Mouse (Mus musculus) G1E (cell line): ENCODE data around the gene Atf7ip2. TPM values are rescaled to one million over a fixed set of nuclear protein-coding genes. Genes with fewer than 3 reads are reported as not detected.
"Not testable (repeated sequence)": the region's sequence is repeated elsewhere in the genome, so short reads cannot be mapped to it uniquely, and the experiment has no call there.

Source experiments
- ATAC-seq: 2 replicates; pipeline ENCODE4 v1.8.0; 2016; ENCODE audit warnings: mild to moderate bottlenecking; ENCODE audit not compliant: insufficient number of reproducible peaks, poor library complexity, low FRiP score, severe bottlenecking; ENCODE audit errors: extremely low read depth
- DNase-seq: peaks from one replicate; pipeline ENCODE4 v3.0.0; 2012; ENCODE audit warnings: low spot score
- H3K27me3 ChIP-seq: 2 replicates; pipeline ENCODE4 v1.6.1; 2012; ENCODE audit warnings: mild to moderate bottlenecking, low read length, inconsistent platforms; ENCODE audit not compliant: insufficient read depth
- H3K36me3 ChIP-seq: replicated peaks from 2 replicates; pipeline ENCODE3; 2012; ENCODE audit warnings: mild to moderate bottlenecking, inconsistent platforms
- H3K4me1 ChIP-seq: 2 replicates; pipeline ENCODE4 v1.6.1; 2012; ENCODE audit warnings: low read depth, low read length, inconsistent platforms, mixed read lengths; ENCODE audit not compliant: insufficient read depth
- H3K4me3 ChIP-seq: 2 replicates; pipeline ENCODE4 v1.5.1; 2012; ENCODE audit warnings: low read depth, mild to moderate bottlenecking, inconsistent platforms, low read length, moderate library complexity, mixed read lengths
- H3K9me3 ChIP-seq: replicated peaks from 2 replicates; pipeline ENCODE4 v1.6.1; 2012; ENCODE audit warnings: inconsistent platforms
- CTCF ChIP-seq: IDR thresholded peaks from 2 replicates; pipeline ENCODE4 v1.5.1; 2012; ENCODE audit warnings: low read depth, low read length, inconsistent platforms, mixed read lengths
- GATA1 ChIP-seq: IDR thresholded peaks from 2 replicates; pipeline ENCODE4 v1.6.1; 2012; ENCODE audit warnings: borderline replicate concordance, low read length, inconsistent platforms, mixed read lengths
- GATA2 ChIP-seq: IDR thresholded peaks from 2 replicates; pipeline ENCODE4 v1.6.1; 2012; ENCODE audit warnings: low read depth, low read length, inconsistent platforms, borderline replicate concordance
- POLR2AphosphoS5 ChIP-seq: IDR thresholded peaks from 2 replicates; pipeline ENCODE4 v1.6.1; 2012; ENCODE audit warnings: low read depth, low read length, inconsistent platforms; ENCODE audit not compliant: insufficient replicate concordance
- TAL1 ChIP-seq: conservative IDR thresholded peaks from 2 replicates; pipeline ENCODE4 v1.6.1; 2012; ENCODE audit warnings: low read depth, low read length, inconsistent platforms, mixed read lengths
- polyA plus RNA-seq: library from polyadenylated mRNA; stranded (reverse); fragments of >175 nt; gene quantifications from 2 replicates; pipeline ENCODE4 v1.2.3, GENCODE M21; 2012
- total RNA-seq, 2 experiments: library from RNA; stranded (forward) in 1 of 2; stranded (reverse) in 1 of 2; fragments of 200-1000 nt in 1 of 2; fragments of >200 nt in 1 of 2; fragmentation: Nextera tagmentation in 1 of 2; gene quantifications; 2 replicates each; pipeline ENCODE4 v1.2.3; 2014 to 2017

Gene Atf7ip2
- total and polyA plus RNA-seq, 3 experiments: not detected

DNA sequence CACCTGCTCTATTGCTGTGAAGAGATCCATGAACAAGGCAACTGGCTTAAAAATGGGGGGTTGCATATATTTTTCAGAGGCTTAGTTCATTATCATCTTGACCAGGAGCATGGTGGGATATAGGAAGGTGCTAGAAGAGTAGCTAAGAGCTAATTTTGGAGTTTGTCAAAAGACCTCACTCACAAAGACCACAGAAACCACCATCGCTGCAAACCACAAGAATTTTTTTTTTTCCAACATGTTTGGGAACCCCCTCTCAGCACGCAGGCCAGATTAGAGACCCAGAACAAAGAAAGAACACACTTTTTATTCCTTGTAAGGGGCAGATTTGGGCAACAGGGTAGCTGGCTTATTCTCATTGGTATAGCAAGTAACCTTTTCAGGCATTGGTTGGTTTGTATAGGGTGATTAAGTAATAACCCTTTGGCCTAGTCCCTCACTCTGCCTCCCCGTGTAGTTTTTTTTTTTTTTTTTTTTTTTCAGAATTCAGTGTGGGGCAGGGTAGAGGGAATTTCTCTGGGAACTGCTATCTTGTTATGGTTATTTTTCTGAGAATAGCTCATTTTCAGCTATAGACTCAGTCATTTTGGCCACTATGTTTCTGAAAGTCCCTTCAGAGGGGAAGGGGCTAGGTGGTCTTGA, 20.2 kb upstream of the Atf7ip2 start:
- Histone ChIP-seq H3K9me3 (0 out of 2 replicates have a peak, but pooled peaks cover 2% of the 10 kb centered on the region), H3K4me3 (no peak overlapping the region), H3K27me3 (no peaks in the 10 kb centered on the region), H3K4me1 (no peaks in the 10 kb centered on the region), H3K36me3 (no peaks in the 10 kb centered on the region)
- DNase-seq (no peak), ATAC-seq (no peak)
- TF ChIP-seq GATA2 (no peak), CTCF (no peak), POLR2AphosphoS5 (no peak), GATA1 (no peak), TAL1 (no peak)

GRCm38 (mm10) chr16:10187461-10187860, 5.1 kb upstream of the Atf7ip2 start:
- not testable (repeated sequence) for DNase-seq, ATAC-seq, H3K4me1 ChIP-seq, H3K27me3 ChIP-seq, H3K36me3 ChIP-seq, H3K4me3 ChIP-seq
- peaks cover 24% of the 10 kb centered on the region for H3K9me3 ChIP-seq

DNA sequence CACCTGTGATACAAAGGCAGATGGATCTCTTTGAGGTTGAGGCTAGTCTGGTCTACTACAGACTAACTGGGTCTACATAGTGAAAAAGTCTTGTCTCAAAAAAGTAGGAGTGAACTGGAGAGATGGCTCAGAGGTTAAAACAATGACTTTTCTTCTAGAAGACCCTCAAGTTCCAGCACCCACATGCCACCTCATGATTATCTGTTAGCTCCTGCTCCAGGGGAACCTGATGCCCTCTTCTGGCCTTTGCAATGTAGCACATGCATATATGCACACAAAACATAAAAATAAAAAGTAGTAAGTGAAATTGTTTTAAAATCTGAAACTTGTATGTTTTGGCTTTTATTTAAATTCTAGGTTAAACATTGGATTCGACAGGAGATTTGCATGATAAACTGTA, 16.3 kb downstream of the Atf7ip2 start:
- H3K4me1 ChIP-seq: no peaks in the 10 kb centered on the region
- H3K36me3 ChIP-seq: no peaks in the 10 kb centered on the region
- no peaks in the 10 kb centered on the region for H3K9me3 ChIP-seq
- DNase-seq (no peak), ATAC-seq (no peak)
- H3K27me3 ChIP-seq: no peaks in the 10 kb centered on the region
- no peak for TF ChIP-seq GATA2
- TF ChIP-seq CTCF: no peak
- TF ChIP-seq GATA1: no peak
- TF ChIP-seq TAL1: no peak
- TF ChIP-seq POLR2AphosphoS5: no peak
- H3K4me3 ChIP-seq: no peak overlapping the region

DNA sequence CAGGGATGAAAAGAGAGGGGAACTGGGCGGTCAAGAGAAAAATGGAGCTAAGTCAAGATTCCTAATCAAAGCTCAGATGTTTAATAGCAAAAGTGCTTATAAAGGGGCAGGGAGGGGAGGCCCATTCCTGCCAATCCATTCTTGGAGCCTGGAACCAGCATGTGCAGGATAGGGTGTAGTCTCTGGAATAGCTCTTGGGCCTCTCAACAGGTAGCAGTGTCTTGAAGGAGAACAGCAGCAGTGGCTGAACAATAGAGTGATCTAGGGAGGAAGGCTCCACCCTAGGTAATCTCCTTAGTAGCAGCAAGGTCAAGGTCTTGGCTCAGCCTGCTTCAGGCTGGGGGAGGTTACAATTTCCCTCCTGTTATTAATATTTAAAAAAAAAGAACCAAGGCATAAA, 23.9 kb downstream of the Atf7ip2 start:
- not testable (repeated sequence) for H3K4me3 ChIP-seq, H3K36me3 ChIP-seq, DNase-seq, H3K9me3 ChIP-seq, ATAC-seq, H3K27me3 ChIP-seq, H3K4me1 ChIP-seq

GRCm38 (mm10) chr16:10217020-10217419, 24.5 kb downstream of the Atf7ip2 start:
- H3K4me3 ChIP-seq, H3K36me3 ChIP-seq, H3K4me1 ChIP-seq, H3K27me3 ChIP-seq, ATAC-seq, DNase-seq, H3K9me3 ChIP-seq: not testable (repeated sequence)

DNA sequence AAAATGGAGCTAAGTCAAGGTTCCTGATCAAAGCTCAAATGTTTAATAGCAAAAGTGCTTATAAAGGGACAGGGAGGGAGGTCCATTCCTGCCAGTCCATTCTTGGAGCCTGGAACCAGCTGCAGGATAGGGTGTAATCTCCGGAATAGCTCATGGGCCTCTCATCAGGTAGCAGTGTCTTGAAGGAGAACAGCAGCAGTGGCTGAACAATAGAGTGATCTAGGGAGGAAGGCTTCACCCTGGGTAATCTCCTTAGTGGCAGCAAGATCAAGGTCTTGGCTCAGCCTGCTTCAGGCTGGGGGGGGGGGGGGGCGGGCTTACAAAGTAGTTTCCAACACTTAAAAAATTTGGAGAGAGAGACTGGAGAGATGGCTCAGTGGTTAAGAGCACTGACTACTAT, 34.8 kb downstream of the Atf7ip2 start:
- DNase-seq (no peak), ATAC-seq (no peak)
- Histone ChIP-seq H3K36me3 (no peaks in the 10 kb centered on the region), H3K27me3 (no peaks in the 10 kb centered on the region), H3K4me1 (no peaks in the 10 kb centered on the region), H3K9me3 (0 out of 2 replicates have a peak, but pooled peaks cover 3% of the 10 kb centered on the region), H3K4me3 (no peak overlapping the region)
- no peak for TF ChIP-seq GATA2
- TF ChIP-seq TAL1: no peak
- no peak for TF ChIP-seq POLR2AphosphoS5
- TF ChIP-seq CTCF: no peak
- TF ChIP-seq GATA1: no peak

DNA sequence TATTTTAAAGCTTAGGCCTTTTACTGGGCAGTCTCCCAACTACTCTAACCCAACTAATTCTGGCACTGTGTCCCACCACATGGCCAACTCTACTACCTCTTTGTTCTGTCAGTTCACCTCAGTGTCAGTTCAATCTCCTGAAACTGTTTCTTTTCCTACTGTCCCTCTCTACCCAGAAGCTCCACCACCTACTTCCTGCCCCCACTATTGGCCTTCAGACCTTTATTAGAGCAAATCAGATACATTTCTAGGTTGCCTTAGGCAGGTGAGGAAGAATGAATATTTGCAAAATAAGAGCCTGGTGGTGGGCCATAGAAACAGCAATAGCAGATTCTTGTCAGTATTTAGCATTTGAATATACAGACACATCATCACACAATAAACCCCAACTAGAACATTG, 44.1 kb downstream of the Atf7ip2 start:
- TF ChIP-seq POLR2AphosphoS5: no peak
- no peak for TF ChIP-seq GATA1
- TF ChIP-seq TAL1: no peak
- no peak for TF ChIP-seq GATA2
- no peak for TF ChIP-seq CTCF
- H3K36me3 ChIP-seq: no peaks in the 10 kb centered on the region
- no peaks in the 10 kb centered on the region for H3K27me3 ChIP-seq
- ATAC-seq (no peak), DNase-seq (no peak)
- H3K9me3 ChIP-seq: no peaks in the 10 kb centered on the region
- no peak overlapping the region for H3K4me3 ChIP-seq
- no peaks in the 10 kb centered on the region for H3K4me1 ChIP-seq

DNA sequence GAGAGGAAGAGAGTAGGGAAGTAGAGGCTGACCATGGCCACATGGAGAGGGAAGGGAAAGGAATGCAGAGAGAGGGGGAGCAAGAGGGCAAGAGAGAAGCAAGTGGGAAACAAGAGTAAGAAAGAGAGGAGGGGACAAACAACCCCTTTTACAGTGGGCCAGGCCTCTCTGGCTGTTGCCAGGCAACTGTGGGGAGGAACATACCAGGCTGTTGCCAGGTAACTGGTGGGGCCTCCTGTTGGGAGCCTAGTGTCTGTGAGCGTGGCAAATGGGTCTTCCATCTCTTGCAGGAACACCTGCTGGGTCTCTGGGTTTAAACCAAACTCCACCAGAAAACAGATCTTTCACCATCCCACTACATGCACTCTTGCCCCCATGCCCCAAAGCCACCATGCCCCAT, 61.5 kb downstream of the Atf7ip2 start:
- no peaks in the 10 kb centered on the region for H3K27me3 ChIP-seq
- H3K36me3 ChIP-seq: no peaks in the 10 kb centered on the region
- ATAC-seq (no peak), DNase-seq (no peak)
- no peaks in the 10 kb centered on the region for H3K9me3 ChIP-seq
- H3K4me3 ChIP-seq: no peak overlapping the region
- no peaks in the 10 kb centered on the region for H3K4me1 ChIP-seq
- TF ChIP-seq CTCF: no peak
- no peak for TF ChIP-seq GATA2
- TF ChIP-seq TAL1: no peak
- no peak for TF ChIP-seq POLR2AphosphoS5
- no peak for TF ChIP-seq GATA1
